In the genomic region with DNA sequence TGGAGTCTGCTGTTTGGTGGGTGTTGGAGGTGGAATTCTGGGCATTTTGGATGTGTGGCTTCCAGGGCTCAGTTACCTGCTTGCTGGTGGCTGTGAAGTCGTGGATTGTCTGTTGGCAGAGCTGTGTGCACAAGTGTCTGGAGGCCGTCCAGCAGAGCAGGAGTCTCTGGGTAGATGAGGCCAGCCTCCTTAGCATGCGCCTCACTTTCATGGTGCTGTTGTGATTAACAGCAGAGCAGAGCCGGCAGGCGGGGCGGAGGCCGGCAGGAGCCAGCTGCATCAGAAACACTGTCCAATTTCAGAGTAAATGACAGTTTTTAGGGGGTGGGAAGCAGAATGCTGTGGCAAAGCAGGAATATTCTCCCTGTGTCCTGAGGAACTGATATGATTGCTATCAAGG, we compare ENCODE assay signal across 7 mouse cellular contexts. TPM values are rescaled to one million over a fixed set of nuclear protein-coding genes. Genes with fewer than 3 reads are reported as not detected.
DNase-seq lines count a peak whose midpoint lies in the region; ATAC-seq and TF ChIP-seq lines count a peak whose summit lies in the region.

No protein-coding gene starts in this region.

- no peaks in the 10 kb centered on the region for H3K27me3 ChIP-seq in neural tube, embryonic 11.5 days (ENCODE audit: control insufficient read depth, insufficient read depth, low read length)
- H3K27me3 ChIP-seq in embryonic facial prominence, embryonic 15.5 days: no peaks in the 10 kb centered on the region
- no peaks in the 10 kb centered on the region for H3K27me3 ChIP-seq in hindbrain, embryonic 16.5 days (replicated peaks; ENCODE audit: control insufficient read depth, insufficient read depth, low read length)
- no peaks in the 10 kb centered on the region for H3K27me3 ChIP-seq in limb, embryonic 14.5 days (ENCODE audit: control insufficient read depth, insufficient read depth, low read length)
- H3K27me3 ChIP-seq in stomach, embryonic 16.5 days (ENCODE audit: control insufficient read depth, insufficient read depth, low read length): no peaks in the 10 kb centered on the region

- peaks cover 57% of the 10 kb centered on the region for H3K4me1 ChIP-seq in neural tube, embryonic 11.5 days (ENCODE audit: control insufficient read depth, insufficient read depth, low read length)
- H3K4me1 ChIP-seq in embryonic facial prominence, embryonic 15.5 days: peaks cover 60% of the 10 kb centered on the region
- H3K4me1 ChIP-seq in hindbrain, embryonic 16.5 days (ENCODE audit: control insufficient read depth, insufficient read depth, low read depth, low read length): peaks cover 61% of the 10 kb centered on the region
- H3K4me1 ChIP-seq in limb, embryonic 14.5 days (ENCODE audit: control insufficient read depth, insufficient read depth, low read length): peaks cover 61% of the 10 kb centered on the region
- peaks cover 27% of the 10 kb centered on the region for H3K4me1 ChIP-seq in stomach, embryonic 16.5 days (ENCODE audit: control insufficient read depth, insufficient read depth, low read length)

- peak; percentile 35 for DNase-seq in neural tube, embryonic 11.5 days (ENCODE audit: low spot score)
- no peak for DNase-seq in neural tube, embryonic 10.5 days (ENCODE audit: extremely low spot score, low spot score)
- DNase-seq in limb, embryonic 14.5 days (ENCODE audit: low spot score): peak; percentile 45
- DNase-seq in thymus, postnatal 10 days (ENCODE audit: low spot score in 2 of 2): no peak

- no peak for ATAC-seq in neural tube, embryonic 11.5 days (ENCODE audit: insufficient read depth, low FRiP score, low TSS enrichment)
- ATAC-seq in embryonic facial prominence, embryonic 15.5 days (ENCODE audit: insufficient number of reproducible peaks, low FRiP score, low TSS enrichment, low read depth): no peak
- ATAC-seq in hindbrain, embryonic 16.5 days: no peak
- no peak for ATAC-seq in limb, embryonic 14.5 days (ENCODE audit: low FRiP score, low read depth)
- no peak for ATAC-seq in stomach, embryonic 16.5 days (ENCODE audit: insufficient read depth, low FRiP score)

- H3K36me3 ChIP-seq in neural tube, embryonic 11.5 days (ENCODE audit: control insufficient read depth, insufficient read depth, low read length): no peaks in the 10 kb centered on the region
- no peaks in the 10 kb centered on the region for H3K36me3 ChIP-seq in embryonic facial prominence, embryonic 15.5 days
- no peaks in the 10 kb centered on the region for H3K36me3 ChIP-seq in hindbrain, embryonic 16.5 days (ENCODE audit: control insufficient read depth, insufficient read depth, low read length)
- peaks cover 8% of the 10 kb centered on the region; the same call in 1 of the 2 replicates for H3K36me3 ChIP-seq in limb, embryonic 14.5 days (ENCODE audit: control insufficient read depth, insufficient read depth, low read length)
- no peaks in the 10 kb centered on the region for H3K36me3 ChIP-seq in stomach, embryonic 16.5 days (ENCODE audit: control insufficient read depth, insufficient read depth, low read length)

- TF ChIP-seq POLR2A in limb, embryonic 14.5 days (IDR thresholded peaks at IDR 0.05; ENCODE audit: borderline replicate concordance, extremely low read depth, insufficient read depth, insufficient read length): no peak

- H3K27ac ChIP-seq in neural tube, embryonic 11.5 days (ENCODE audit: low read depth, low read length): peak overlapping the region; percentile 47; the same call in 1 of the 2 replicates
- peak overlapping the region; percentile 61 for H3K27ac ChIP-seq in embryonic facial prominence, embryonic 15.5 days (replicated peaks)
- peak overlapping the region; percentile 51; the same call in 1 of the 2 replicates for H3K27ac ChIP-seq in hindbrain, embryonic 16.5 days (ENCODE audit: low read depth, low read length)
- H3K27ac ChIP-seq in limb, embryonic 14.5 days (replicated peaks; ENCODE audit: low read depth, low read length): 0 out of 2 replicates have a peak overlapping the region, but pooled peaks have one; percentile 29
- peak overlapping the region; percentile 3; the same call in 1 of the 2 replicates for H3K27ac ChIP-seq in stomach, embryonic 16.5 days (ENCODE audit: low read length)

- no peak overlapping the region for H3K9ac ChIP-seq in neural tube, embryonic 11.5 days (ENCODE audit: low read length)
- no peak overlapping the region for H3K9ac ChIP-seq in embryonic facial prominence, embryonic 15.5 days
- 0 out of 2 replicates have a peak overlapping the region, but pooled peaks have one; percentile 33 for H3K9ac ChIP-seq in hindbrain, embryonic 16.5 days (ENCODE audit: low read depth, low read length)
- H3K9ac ChIP-seq in limb, embryonic 14.5 days (ENCODE audit: low read depth, low read length, severe bottlenecking): no peak overlapping the region
- no peak overlapping the region for H3K9ac ChIP-seq in stomach, embryonic 16.5 days (ENCODE audit: low read length)

- H3K4me3 ChIP-seq in neural tube, embryonic 11.5 days (ENCODE audit: low read depth, low read length): no peak overlapping the region
- no peak overlapping the region for H3K4me3 ChIP-seq in embryonic facial prominence, embryonic 15.5 days (replicated peaks)
- no peak overlapping the region for H3K4me3 ChIP-seq in hindbrain, embryonic 16.5 days (ENCODE audit: low read length)
- H3K4me3 ChIP-seq in limb, embryonic 14.5 days (replicated peaks; ENCODE audit: low read length): no peak overlapping the region
- H3K4me3 ChIP-seq in stomach, embryonic 16.5 days (replicated peaks; ENCODE audit: low read length): no peak overlapping the region

- no peak overlapping the region for H3K4me2 ChIP-seq in neural tube, embryonic 11.5 days (ENCODE audit: low read depth)
- H3K4me2 ChIP-seq in embryonic facial prominence, embryonic 15.5 days (replicated peaks): no peak overlapping the region
- no peak overlapping the region for H3K4me2 ChIP-seq in hindbrain, embryonic 16.5 days (ENCODE audit: low read length)
- no peak overlapping the region for H3K4me2 ChIP-seq in limb, embryonic 14.5 days (replicated peaks; ENCODE audit: low read depth, low read length, severe bottlenecking)
- no peak overlapping the region for H3K4me2 ChIP-seq in stomach, embryonic 16.5 days (ENCODE audit: low read depth, low read length)

- 47% methylated on average over 7 of the region's 7 CpGs for WGBS in neural tube, embryonic 11.5 days
- 21% methylated on average over 7 of the region's 7 CpGs for WGBS in embryonic facial prominence, embryonic 15.5 days
- WGBS in hindbrain, embryonic 16.5 days: 22% methylated on average over 7 of the region's 7 CpGs
- 37% methylated on average over 7 of the region's 7 CpGs for WGBS in limb, embryonic 14.5 days
- WGBS in stomach, embryonic 16.5 days: 42% methylated on average over 7 of the region's 7 CpGs

- H3K9me3 ChIP-seq in neural tube, embryonic 11.5 days (ENCODE audit: control insufficient read depth, low read length): no peaks in the 10 kb centered on the region
- H3K9me3 ChIP-seq in embryonic facial prominence, embryonic 15.5 days (replicated peaks): no peaks in the 10 kb centered on the region
- H3K9me3 ChIP-seq in hindbrain, embryonic 16.5 days (ENCODE audit: control insufficient read depth, low read length): no peaks in the 10 kb centered on the region
- H3K9me3 ChIP-seq in limb, embryonic 14.5 days (ENCODE audit: control insufficient read depth, low read length): no peaks in the 10 kb centered on the region
- H3K9me3 ChIP-seq in stomach, embryonic 16.5 days (replicated peaks; ENCODE audit: control insufficient read depth, low read length): no peaks in the 10 kb centered on the region

RNA-seq across cellular contexts. Expression of gene Mrpl37, which starts 47.6 kb away (rescaled TPM):
- polyA plus RNA-seq in neural tube, embryonic 11.5 days (2014; fragmentation: Nextera tagmentation; extraction: Ambion mirVana): 122 and 124 TPM in 2 replicates
- 83.6 and 87.5 TPM in 2 replicates for polyA plus RNA-seq in embryonic facial prominence, embryonic 15.5 days (2015; fragmentation: Nextera tagmentation; extraction: Ambion mirVana)
- polyA plus RNA-seq in hindbrain, embryonic 16.5 days (2015; fragmentation: Nextera tagmentation; extraction: Ambion mirVana): 83.2 and 86.8 TPM in 2 replicates
- 105 and 114 TPM in 2 replicates for polyA plus RNA-seq in limb, embryonic 14.5 days (2012; rRNA removed)
- polyA plus RNA-seq in limb, embryonic 14.5 days (2014; fragmentation: Nextera tagmentation; extraction: Ambion mirVana): 102 and 104 TPM in 2 replicates
- 88.2 and 91.8 TPM in 2 replicates for polyA plus RNA-seq in stomach, embryonic 16.5 days (2015; fragmentation: Nextera tagmentation; extraction: Ambion mirVana)

RNA-seq across cellular contexts. Expression of gene Cyb5rl, which starts 47.8 kb away (rescaled TPM):
- 3.7 and 7.0 TPM in 2 replicates for polyA plus RNA-seq in neural tube, embryonic 11.5 days (2014; fragmentation: Nextera tagmentation; extraction: Ambion mirVana)
- 7.6 and 8.2 TPM in 2 replicates for polyA plus RNA-seq in embryonic facial prominence, embryonic 15.5 days (2015; fragmentation: Nextera tagmentation; extraction: Ambion mirVana)
- 4.4 and 4.7 TPM in 2 replicates for polyA plus RNA-seq in hindbrain, embryonic 16.5 days (2015; fragmentation: Nextera tagmentation; extraction: Ambion mirVana)
- polyA plus RNA-seq in limb, embryonic 14.5 days (2012; rRNA removed): 8.5 and 10.0 TPM in 2 replicates
- 5.4 and 7.3 TPM in 2 replicates for polyA plus RNA-seq in limb, embryonic 14.5 days (2014; fragmentation: Nextera tagmentation; extraction: Ambion mirVana)
- polyA plus RNA-seq in stomach, embryonic 16.5 days (2015; fragmentation: Nextera tagmentation; extraction: Ambion mirVana): 7.5 and 9.3 TPM in 2 replicates

Comparison
In these comparisons a context has a peak if more than half of its experiments do, and no peak if none do; other contexts are left out.
1. DNase-seq: peak in neural tube, embryonic 11.5 days (single experiment) and limb, embryonic 14.5 days (single experiment); none in neural tube, embryonic 10.5 days (single experiment) and thymus, postnatal 10 days (0 of 2).
2. H3K27ac ChIP-seq: peak in every context shown above with its lines; median percentile 61 in embryonic facial prominence, embryonic 15.5 days; 51 in hindbrain, embryonic 16.5 days; 47 in neural tube, embryonic 11.5 days; 29 in limb, embryonic 14.5 days; 3 in stomach, embryonic 16.5 days.